Comparison of ENCODE assay signal across 11 mouse cellular contexts in the genomic region with DNA sequence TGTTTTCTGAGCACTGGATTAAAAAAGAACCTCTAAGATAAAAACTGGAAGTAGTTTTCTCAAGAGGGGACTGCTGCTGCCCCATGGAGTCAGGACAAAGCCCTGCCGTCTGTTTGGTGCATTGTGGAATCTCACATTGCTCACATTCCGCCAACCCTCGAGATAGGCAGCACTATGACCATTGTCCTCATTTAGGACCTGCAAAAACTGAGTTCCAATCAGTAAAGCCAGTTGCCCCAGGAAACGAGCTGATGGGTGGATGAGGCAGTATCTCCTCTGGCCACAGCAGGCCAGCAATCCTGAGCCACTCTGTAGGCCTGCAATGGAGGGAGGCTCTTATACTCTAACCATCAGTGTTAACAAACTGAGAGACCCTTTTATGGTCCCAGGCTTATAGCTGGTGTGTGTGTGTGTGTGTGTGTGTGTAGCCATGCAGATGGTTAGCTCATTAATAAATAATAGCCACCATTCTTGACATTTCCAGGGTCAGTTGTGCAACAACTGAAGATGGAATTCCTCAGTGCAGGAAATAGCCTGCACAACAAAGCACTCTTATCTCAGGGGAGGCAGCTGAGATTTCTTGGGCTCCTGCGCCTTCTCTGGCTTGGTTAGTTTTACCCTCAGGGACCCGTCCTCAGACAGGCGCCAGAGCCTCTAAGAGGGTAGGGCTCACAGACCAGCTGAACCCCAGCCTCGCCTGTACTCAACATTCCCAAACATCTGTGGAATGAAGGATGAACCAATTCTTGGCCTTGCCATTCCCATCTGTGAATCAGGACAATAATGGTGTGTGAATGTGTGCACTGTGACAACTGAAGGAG. TPM values are rescaled to one million over a fixed set of nuclear protein-coding genes. Genes with fewer than 3 reads are reported as not detected.
A peak's percentile ranks its signal among the peaks of the same experiment; 100 is the strongest.
DNase-seq lines count a peak whose midpoint lies in the region; ATAC-seq lines count a peak whose summit lies in the region.
"Had no signal": no experiment of that assay in that cellular context is flagged by ENCODE, and none has a peak within 500 bp of the region (broad histone marks: within the 10 kb centered on the region; RNA-seq: fewer than 3 reads in every experiment).

No protein-coding gene starts in this region.

- no peaks in the 10 kb centered on the region for H3K27me3 ChIP-seq in heart, embryonic 13.5 days (replicated peaks)
- no peaks in the 10 kb centered on the region for H3K27me3 ChIP-seq in midbrain, embryonic 13.5 days
- H3K27me3 ChIP-seq: liver, embryonic 15.5 days; Patski had no signal

- no peak for ATAC-seq in heart, embryonic 13.5 days (ENCODE audit: extremely low read depth, insufficient number of reproducible peaks, low FRiP score, low TSS enrichment)
- ATAC-seq in midbrain, embryonic 13.5 days: peak; percentile 53
- ATAC-seq: Patski had no signal

- no peaks in the 10 kb centered on the region for H3K9me3 ChIP-seq in heart, embryonic 13.5 days
- no peaks in the 10 kb centered on the region for H3K9me3 ChIP-seq in midbrain, embryonic 13.5 days
- H3K9me3 ChIP-seq: liver, embryonic 15.5 days had no signal

- H3K4me2 ChIP-seq in heart, embryonic 13.5 days: no peak overlapping the region
- H3K4me2 ChIP-seq in midbrain, embryonic 13.5 days (replicated peaks): no peak overlapping the region
- H3K4me2 ChIP-seq: liver, embryonic 15.5 days had no signal

- H3K4me3 ChIP-seq in heart, embryonic 13.5 days: no peak overlapping the region
- no peak overlapping the region for H3K4me3 ChIP-seq in midbrain, embryonic 13.5 days (replicated peaks)
- H3K4me3 ChIP-seq: layer of hippocampus, adult 2 months; liver, embryonic 15.5 days had no signal

- WGBS in heart, embryonic 13.5 days: 22% methylated on average over 8 of the region's 8 CpGs
- 37% methylated on average over 8 of the region's 8 CpGs for WGBS in midbrain, embryonic 13.5 days

- H3K36me3 ChIP-seq in heart, embryonic 13.5 days: no peaks in the 10 kb centered on the region
- H3K36me3 ChIP-seq in midbrain, embryonic 13.5 days: no peaks in the 10 kb centered on the region
- H3K36me3 ChIP-seq: liver, embryonic 15.5 days had no signal

- H3K4me1 ChIP-seq in heart, embryonic 13.5 days: peaks cover 42% of the 10 kb centered on the region
- H3K4me1 ChIP-seq in midbrain, embryonic 13.5 days (replicated peaks): peaks cover 9% of the 10 kb centered on the region

- H3K27ac ChIP-seq in heart, embryonic 13.5 days (replicated peaks): peak overlapping the region; percentile 54
- H3K27ac ChIP-seq in midbrain, embryonic 13.5 days: no peak overlapping the region
- H3K27ac ChIP-seq: layer of hippocampus, adult 2 months; liver, embryonic 15.5 days had no signal

- H3K9ac ChIP-seq in heart, embryonic 13.5 days: no peak overlapping the region
- H3K9ac ChIP-seq in midbrain, embryonic 13.5 days (replicated peaks): no peak overlapping the region
- H3K9ac ChIP-seq: liver, embryonic 15.5 days had no signal

- peak; percentile 13 for DNase-seq in adrenal gland, adult 2 months
- DNase-seq in adrenal gland, postnatal 4 days (ENCODE audit: low spot score in 2 of 2): no peak
- DNase-seq in kidney, postnatal 4 days: peak; percentile 10 to 39
- no peak for DNase-seq in kidney, adult 11 months
- no peak for DNase-seq in thymus, postnatal 14 days
- no peak for DNase-seq in ovary, postnatal 36 days (ENCODE audit: low spot score)

RNA-seq across cellular contexts. Expression of gene Mycn, which starts 52.4 kb away (rescaled TPM):
- total RNA-seq in adrenal gland, adult 2 months (2021): 1 to 10 TPM; 6.1 to 9.6 TPM
- polyA plus RNA-seq in adrenal gland, adult 2 months (2012; rRNA removed): 3.8 and 5.8 TPM in 2 replicates
- 10 to 100 TPM; 12.7 to 21.9 TPM for total RNA-seq in adrenal gland, postnatal 4 days (2021)
- polyA plus RNA-seq in heart, embryonic 13.5 days (2015; fragmentation: Nextera tagmentation; extraction: Ambion mirVana): 45.4 and 52.2 TPM in 2 replicates
- polyA plus RNA-seq in midbrain, embryonic 13.5 days (2015; fragmentation: Nextera tagmentation; extraction: Ambion mirVana): 60.7 and 67.1 TPM in 2 replicates

Comparison
In these comparisons a context has a peak if more than half of its experiments do, and no peak if none do; other contexts are left out.
1. DNase-seq: peak in adrenal gland, adult 2 months (single experiment) and kidney, postnatal 4 days (2 of 2); none in adrenal gland, postnatal 4 days (0 of 2), kidney, adult 11 months (single experiment), thymus, postnatal 14 days (single experiment) and ovary, postnatal 36 days (single experiment).